Mouse (Mus musculus): ENCODE results near the gene Slit3.

The Slit3 gene

DNA sequence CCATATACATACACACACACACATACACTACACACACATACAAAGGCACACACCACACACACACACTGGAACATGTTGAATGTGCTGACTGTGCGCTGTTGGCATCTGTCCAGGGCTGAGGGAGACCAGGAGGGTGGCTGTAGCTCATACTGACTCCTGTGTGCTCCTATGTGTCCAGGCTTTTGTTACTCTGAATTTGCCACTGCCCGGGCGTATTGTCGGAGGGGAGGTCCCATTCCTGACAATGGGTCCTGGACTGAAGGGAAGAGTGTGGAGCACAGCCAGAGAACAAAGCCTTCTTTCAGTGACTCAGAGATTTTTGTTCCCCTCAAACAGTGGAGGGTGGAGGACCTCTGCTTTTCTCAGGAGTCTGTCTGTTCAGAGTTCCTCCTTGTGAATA lies 402.7 kb downstream of the Slit3 start:
- DNase-seq (ENCODE audit: low spot score in 2 of 2), result no peak

DNA sequence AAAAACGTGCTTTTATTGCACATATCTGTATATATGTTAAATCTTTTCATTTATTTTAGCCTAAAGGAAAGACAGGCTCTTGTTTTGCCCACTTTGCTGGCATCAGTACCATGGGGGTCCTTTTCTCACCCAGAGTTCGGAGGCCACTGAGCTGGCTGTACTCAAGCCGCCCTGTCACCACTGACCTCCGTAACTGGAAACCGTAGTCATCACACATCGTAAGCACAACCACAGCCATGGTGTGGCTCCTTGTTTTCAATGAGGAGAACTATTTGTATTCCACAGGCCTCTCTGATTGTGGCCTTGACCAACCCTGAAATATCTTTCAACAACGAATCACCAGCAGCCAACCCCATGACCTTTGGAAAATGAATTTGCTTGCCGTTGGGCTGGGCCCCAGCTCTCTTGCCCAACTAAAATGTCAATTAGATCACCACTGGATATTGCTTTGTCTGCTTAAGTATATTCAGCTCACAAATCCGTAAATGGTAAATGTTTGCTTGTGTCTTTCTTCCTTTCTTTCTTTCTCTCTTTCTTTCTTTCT lies 405.3 kb downstream of the Slit3 start:
- DNase-seq (ENCODE audit: low spot score in 2 of 2), result no peak

DNA sequence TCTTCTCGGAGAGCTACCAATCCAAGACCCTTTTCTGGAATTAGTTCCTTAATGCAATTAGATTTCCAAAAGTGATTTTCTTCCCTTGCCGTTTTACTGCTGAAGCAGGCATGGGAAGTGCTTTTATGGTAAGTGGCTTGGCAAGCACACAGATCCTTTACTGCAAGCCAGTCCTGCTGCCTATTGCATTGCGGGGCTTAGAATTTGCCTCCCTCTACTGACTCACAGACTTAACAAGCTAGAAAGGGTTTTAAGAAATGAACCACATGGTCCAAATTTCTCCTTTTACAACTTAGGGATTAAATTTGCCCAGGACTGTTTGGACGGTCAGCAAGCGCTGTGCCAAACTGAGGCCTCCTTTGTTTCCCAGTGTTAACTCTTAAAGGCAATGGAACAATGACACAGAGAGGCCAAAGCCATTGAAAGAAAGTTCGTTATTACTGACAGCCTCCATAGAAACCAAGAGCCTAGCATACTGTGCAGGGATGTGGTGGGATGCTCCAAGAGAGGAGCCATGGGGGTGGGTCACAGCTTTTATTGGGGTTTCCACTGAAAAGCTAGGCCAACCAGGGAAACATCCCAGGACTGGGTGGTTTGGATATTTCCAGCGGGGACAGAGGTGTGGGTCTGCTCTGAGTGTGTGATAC lies 406.9 kb downstream of the Slit3 start:
- DNase-seq (ENCODE audit: low spot score in 2 of 2), result no peak

DNA sequence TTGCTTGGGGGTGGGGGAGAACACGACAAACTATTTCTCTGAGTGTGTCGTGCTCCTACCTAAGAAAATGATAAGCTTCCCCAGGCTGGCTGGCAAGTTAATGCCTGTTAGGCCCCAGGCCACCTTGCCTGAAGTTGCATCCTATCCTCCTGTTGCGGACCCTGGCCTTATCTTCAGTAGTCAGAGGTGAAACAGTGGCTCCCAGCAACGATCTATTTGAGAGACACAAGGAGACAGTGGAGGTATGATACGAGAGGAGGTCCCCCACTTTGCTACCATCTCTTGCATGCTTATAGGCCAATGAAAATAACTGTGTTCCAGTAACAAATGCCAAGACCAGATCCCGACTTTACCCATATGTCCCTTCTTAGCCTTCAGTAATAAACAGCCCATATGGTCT lies 414.0 kb downstream of the Slit3 start:
- DNase-seq (ENCODE audit: low spot score in 2 of 2), result no peak

DNA sequence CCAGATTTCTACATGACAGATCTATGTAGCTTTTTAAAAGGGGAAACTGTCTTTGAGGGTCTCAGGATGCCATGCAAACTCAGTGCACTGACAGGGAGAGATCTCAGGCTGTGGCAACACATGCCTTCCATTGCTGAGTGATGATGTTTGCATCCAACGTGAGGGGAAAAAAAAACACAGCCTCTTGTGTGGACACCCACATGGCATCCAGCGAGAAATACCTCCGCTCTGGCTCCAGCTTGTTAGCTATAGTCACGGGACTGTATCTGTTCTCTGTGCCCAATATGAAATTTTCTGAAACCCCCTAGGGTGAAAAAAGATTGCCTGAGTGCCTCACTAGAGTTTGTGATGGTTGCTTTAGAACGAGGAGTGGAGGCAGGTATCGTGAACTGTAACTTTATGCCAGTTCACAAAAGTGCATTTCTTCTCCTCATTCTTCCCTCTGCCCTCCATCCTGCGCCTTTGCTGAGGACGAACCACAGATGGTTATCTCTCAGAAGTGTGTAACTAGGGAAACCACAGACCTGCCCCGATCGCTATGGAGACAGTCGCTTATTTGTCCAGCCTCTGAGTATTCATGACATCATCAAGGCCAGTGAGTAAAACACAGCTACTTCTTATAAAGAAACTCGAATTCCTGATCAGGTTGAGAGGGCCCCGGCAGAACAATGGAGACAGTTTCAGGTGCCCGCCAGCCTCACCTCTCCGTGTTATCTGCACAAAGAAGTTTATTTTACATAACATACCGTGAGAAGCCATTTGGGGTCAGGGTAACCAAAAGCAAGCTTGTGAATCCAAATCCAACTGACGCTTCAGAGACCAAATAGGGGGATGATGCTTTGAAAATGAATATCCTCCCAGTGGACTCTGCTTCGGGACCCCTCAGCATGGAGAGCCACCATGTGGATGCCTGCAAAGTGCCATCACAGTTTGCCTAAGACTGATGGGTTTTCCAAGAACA lies 416.4 kb downstream of the Slit3 start:
- no peak for DNase-seq (ENCODE audit: low spot score in 2 of 2)

DNA sequence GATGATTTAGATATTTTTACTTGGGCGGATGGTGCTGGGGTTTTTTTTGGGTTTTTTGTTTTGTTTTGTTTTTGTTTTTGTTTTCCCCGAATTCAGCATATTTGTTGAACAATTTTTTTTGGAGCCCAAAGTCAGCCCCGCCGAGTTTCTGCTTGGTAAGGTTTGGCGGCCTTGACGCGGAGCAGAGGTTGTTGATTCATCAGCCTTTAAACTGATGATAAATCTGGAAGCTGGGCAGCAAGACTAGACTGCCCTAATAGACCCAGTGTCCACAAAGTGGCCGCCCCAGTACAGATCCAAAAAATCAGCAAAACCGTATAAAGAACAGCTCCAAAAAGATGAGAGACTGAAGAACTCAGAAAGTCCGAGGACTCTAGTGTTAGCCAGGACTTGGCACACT lies 421.7 kb downstream of the Slit3 start:
- no peak for DNase-seq (ENCODE audit: low spot score in 2 of 2)

DNA sequence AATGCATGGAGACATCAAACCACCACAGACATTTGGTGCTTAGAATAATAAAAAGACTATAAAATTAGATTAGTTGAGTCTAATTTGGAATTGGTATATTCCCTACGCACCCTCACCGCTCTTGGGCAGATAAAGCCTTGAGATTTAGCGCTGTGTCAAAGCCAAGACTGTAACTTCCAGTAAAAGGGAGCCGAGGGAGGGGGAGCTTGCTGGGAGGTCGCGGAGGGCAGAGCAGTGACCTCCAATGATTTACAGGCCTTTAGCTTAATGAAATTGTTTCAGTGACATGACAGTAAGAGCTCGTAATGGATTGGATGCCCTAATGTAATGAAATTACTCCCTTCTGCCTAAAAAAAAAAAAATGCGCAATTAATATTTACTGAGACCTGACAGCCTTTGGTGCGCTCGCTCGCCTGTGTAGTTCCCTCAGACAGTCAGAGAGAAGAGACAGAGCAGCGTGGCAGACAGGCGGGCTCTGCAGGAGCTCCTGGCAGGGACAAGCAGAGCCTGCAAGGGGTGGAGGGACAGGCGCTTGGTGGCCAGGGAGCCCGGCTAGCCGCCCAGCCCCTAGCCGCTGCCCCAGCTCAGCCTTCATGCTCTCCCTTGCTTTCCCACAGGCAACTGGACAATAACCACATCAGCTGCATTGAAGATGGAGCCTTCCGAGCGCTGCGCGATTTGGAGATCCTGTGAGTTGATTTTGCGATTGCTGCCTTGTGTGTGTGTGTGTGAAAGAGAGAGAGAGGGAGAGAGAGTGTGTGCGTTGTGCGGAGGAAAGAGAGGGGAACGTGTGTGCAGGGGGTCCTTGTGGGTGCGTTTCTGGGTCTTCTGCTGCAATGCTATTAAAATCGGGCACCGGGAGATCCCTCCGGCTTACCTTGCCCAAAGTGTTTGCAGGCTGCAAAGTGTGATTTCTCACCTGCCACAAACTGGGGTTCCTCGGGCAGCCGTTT lies 423.4 kb downstream of the Slit3 start:
- no peak for DNase-seq (ENCODE audit: low spot score in 2 of 2)

DNA sequence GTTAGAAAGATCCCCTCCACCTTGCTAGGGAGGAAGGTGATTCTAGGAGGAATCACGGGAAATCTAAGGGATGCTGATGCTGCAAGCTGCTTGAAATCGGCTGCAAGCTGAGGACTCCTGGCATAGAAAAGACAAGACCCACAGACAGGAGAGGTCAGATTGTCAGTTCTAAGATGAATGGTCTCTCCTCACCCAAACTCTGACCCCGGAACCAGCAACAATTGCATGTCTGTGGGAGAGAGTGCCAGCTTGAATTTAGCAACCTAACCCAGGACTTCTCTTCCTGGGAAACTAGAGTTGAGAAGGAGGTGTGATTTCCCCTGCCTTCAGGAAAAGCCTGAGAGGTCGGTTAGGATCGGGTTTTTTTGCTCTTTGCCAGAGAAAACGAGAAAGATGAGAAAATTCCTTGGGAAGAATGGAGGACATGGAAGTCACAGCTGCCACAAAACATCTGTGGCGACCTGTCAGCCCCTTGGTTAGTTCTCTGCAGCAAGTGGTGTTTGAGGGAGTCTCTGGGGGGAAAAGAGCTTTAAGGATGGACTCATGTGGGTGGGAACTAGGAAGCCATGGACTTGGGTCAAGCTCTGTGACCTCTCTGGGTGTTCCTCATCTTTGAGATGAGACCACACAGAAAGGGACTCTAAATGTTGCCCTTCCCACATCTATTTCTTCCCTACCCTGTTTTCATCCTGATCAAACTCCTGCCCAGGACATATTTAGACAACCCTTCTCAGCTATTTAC lies 425.2 kb downstream of the Slit3 start:
- DNase-seq (ENCODE audit: low spot score in 2 of 2), result no peak

DNA sequence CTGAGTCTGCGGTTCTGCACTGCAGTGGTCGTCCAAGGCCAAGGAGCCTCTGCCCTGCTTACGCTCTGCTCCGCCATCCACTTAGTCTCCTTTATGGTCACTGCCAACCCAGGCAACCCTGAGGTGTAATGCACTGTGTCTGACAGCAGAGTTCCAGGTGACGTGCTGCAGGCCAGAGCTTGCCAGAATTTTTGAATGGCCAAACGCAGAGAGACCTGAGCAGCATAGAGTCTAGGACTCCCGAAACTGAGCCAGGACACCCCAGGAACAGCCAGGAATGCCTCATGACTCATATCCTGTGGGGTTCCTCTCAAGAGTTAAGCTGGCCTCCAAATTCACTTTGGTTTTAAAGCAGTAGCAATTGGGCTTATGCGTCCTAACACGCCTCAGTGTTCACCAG lies 429.0 kb downstream of the Slit3 start:
- no peak for DNase-seq (ENCODE audit: low spot score in 2 of 2)

DNA sequence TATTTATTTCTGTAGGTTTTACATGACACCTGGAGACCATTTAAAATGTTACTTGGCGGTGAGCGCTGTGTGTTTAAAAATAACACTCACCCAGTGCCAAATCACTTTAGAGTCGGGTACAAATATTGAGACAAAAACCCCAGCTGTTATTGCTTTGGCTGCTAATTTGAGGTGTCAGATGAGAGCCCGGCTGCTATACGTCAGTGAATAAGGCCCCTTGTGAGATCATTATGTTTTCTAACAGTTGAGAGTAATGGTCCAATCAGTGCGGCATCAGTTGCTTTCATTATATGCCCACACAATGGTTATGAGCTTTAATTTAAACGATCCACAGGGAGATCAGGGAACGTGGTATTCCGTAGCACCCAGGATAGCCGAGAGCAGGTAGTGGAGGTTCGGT lies 435.2 kb downstream of the Slit3 start:
- DNase-seq (ENCODE audit: low spot score in 2 of 2), result no peak

DNA sequence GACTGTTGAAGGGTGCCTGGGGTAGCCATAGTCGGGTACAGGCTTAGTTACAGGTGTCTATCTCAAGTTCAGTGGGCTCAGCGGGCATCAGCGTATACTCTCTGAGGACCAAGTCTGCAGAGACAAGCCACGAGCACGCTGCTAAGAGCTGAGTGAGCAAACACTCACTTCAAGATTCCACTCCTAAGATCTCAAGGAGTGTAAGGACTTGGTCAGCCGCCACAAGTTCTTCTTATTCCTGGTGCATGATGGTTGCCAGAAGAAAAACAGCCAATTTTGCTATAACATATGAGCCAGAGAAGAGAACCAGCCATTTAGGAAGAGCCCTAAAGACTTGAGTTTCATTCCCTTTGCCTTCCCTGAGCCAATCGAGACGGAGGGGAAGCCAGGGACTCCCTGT lies 436.5 kb downstream of the Slit3 start:
- DNase-seq (ENCODE audit: low spot score in 2 of 2), result no peak

DNA sequence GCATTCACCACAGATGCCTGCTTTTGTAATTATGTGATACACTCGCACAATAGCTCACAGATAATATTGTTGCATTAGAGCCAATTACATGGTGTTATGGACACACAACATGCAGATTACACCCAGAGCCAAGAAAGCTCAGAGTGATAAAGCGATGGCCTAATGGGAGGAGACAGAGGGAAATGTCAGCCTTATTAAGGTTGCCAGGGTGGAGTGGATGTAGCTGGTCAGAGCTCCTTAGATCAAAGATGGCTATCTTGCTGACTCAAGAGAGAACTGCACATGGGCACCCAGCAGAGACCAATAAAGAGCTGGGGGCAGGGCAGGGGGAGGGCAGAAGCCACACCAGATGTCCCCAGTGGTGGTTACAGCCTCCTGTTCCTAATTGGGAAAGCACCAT lies 437.3 kb downstream of the Slit3 start:
- no peak for DNase-seq (ENCODE audit: low spot score in 2 of 2)

DNA sequence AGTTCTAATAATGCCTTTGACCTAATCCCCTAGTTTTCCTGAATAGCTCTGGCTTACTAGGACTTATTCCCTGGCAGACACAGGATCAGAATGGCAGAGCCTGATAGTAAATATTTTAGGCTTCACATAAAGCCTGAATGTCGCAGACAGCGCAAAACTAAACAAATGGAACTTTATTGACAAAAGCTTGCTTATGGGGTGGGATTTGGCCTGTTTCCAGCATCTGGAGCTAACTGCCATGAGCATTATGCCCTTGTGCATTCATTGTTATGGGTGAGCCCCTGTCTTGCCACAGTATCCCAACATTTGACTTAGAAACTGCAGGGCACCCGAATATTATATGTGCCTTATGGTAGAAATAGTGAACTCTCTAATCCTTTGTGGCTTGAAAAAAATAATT lies 438.4 kb downstream of the Slit3 start:
- DNase-seq (ENCODE audit: low spot score in 2 of 2), result no peak

DNA sequence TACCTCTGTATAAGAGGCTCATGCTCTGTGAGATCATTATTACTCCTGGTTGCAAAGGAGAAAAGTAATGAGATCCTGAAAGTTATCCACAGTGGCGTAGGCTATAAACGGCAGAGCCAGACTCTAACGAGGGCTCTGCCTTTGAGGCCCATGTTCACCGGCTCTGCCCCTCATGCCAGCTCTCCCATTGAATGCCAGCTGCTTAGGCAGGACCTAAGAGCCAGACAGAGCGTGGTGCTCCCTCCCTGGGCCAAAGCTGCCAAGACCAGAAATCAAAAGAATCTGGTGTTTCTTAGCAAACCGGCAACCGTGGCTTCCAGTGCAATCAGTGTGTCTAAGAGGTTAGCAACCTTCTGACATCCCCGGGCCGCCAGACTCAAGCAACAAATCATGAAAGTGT lies 440.7 kb downstream of the Slit3 start:
- DNase-seq (ENCODE audit: low spot score in 2 of 2), result no peak

DNA sequence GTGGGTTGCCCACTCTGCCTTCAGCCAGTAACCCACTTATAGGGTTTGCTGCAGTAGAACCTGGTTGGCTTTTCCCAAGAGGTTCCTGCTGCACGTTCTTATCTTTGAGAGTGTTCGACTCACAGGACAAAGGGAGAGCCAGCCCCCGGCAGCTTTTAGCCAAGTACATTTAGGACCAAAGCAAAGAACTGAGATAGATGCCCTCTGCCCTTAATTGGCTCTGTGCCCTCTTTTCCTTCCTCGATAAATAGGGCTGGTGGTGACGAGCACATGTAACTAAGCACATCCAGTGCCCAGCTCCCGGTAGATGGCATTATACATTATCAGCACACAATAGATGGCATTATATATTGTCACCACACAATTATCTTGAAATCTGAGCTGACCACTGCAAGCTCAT lies 444.3 kb downstream of the Slit3 start:
- DNase-seq (ENCODE audit: low spot score in 2 of 2), result no peak

DNA sequence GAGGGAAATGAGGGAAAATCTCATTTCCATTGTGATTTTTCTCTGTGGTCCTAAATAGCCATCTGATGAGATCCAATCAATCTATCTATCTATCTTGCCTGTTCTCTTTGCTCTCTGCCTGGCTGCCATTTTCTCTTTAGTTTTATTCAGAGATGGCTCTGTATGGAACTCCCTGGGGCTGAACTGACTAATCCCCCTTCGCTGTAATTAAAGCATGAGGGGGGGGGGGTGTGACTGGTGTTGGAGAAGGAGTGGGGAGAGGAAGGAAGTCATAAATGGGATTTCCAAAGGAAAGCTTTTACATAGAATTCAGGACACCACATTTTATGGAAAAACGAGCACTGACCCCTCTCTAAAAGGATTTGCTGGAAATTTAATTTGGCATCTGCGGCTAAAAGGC lies 445.7 kb downstream of the Slit3 start:
- no peak for DNase-seq (ENCODE audit: low spot score in 2 of 2)

DNA sequence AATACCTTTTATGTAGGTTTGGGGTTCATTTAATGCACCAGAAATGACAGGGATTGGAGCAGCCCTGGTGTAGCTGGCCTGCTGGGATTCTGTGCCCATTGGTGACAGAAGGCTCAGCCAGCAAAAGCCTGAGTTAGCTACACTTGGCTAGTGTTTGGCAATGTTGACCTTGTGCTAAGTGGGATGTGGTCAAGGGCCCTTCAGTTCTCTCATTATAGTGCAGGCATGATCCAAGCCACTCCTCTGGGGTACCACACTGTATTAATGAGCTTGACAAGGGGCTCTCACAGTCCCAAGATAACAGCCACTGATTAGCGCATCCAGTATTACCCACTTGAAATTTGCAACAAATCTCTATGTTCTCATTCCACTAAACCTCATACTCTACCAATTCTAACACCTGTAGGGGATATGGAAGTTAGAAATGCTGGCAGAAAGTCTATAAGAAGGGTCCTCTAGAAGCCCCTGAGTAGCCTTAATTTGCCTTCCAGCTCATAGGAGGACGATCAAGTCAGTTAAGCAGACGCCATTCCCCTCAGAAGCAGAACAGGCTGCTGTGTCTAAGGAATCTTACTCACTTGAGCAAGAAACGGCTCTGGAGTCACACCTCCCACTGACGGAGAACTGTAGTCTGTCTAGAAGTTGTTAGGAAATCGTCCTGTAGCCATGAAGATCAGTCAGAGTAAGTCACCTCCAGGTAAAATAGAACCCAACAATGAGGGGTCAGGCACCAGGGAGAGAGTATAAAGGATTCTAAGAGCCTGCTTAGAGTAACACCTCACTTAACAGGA lies 448.3 kb downstream of the Slit3 start:
- DNase-seq (ENCODE audit: low spot score in 2 of 2), result no peak

DNA sequence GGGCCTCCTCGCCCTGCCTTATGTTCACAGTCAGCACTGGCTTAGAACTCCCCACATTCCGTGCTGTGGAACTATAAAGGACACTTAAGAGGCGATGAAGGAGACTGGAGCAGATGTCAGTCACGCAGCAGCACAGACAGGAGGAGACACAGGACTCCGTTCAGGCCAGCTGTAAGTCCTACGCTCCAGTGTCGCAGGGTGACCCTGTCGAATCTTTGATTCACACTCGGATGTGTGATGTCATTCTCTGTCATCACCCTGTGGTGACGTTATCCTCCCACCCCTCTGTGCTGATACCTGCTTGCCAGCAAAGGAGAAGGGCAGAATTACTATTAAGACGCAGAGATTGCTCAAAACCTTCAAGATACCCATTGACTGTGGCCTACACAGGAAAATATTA lies 448.9 kb downstream of the Slit3 start:
- DNase-seq (ENCODE audit: low spot score in 2 of 2), result no peak

DNA sequence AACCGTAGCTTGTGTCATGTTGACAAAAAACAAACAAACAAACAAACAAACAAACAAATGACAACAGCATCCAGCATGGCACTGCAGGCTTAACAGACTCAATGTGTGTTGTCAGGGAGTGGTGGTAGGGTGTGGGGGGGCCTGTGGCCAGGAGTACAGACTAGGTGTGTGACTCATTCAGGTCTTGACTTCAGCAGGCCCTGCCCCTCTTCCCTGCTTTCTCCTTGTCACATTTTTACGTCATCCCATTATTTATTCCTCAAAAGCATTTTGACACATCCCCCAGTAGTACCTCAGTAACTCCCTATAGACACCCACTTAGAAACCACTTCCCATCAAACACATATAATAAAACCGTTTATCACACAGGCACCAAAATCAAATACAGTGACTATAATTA lies 450.9 kb downstream of the Slit3 start:
- DNase-seq (ENCODE audit: low spot score in 2 of 2), result no peak

DNA sequence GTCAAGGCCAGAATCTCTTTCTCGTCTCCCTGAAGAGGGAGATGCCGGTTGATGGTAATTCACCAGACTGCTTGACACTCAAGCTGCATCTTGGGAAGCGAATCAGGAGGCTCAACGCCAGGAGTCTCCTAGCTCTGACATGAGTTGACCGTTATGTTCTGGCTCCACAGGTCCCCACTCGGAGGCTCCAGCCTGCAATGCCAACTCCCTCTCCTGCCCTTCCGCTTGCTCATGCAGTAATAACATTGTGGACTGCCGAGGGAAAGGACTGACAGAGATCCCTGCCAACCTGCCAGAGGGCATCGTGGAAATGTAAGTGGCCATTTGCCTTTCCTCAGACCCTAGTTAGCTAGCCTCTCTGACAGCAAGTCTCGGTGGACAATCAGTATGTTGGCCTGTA lies 457.8 kb downstream of the Slit3 start:
- DNase-seq (ENCODE audit: low spot score in 2 of 2), result no peak

All from frontal cortex, postnatal 25 days (tissue).